Mouse (Mus musculus) MEL (cell line): ENCODE results near the gene Vsir.

ENCODE experiments used
- CTCF ChIP-seq, 3 experiments: IDR thresholded peaks in 2 of 3; conservative IDR thresholded peaks in 1 of 3; 2 replicates each; pipeline ENCODE4 v1.5.1; 2011 to 2012; ENCODE audit warnings: low read length in 3 of 3, low read depth in 2 of 3, mild to moderate bottlenecking in 2 of 3, improper control_type of control experiment in 1 of 3, inconsistent platforms in 1 of 3, mixed read lengths in 1 of 3, moderate library complexity in 1 of 3; ENCODE audit not compliant: control insufficient read depth in 1 of 3, insufficient read depth in 1 of 3, poor library complexity in 1 of 3, severe bottlenecking in 1 of 3
- ETS1 ChIP-seq: IDR thresholded peaks from 2 replicates; pipeline ENCODE4 v1.6.1; 2012; ENCODE audit warnings: low read depth, mild to moderate bottlenecking, inconsistent platforms, low read length, improper control_type of control experiment, moderate library complexity
- GATA1 ChIP-seq: IDR thresholded peaks from 2 replicates; pipeline ENCODE4 v1.6.1; 2011; ENCODE audit warnings: low read depth, low read length, improper control_type of control experiment
- NRF1 ChIP-seq: IDR thresholded peaks from 2 replicates; pipeline ENCODE4 v1.6.1; 2014; ENCODE audit warnings: low read depth, mild to moderate bottlenecking, inconsistent platforms, low read length, improper control_type of control experiment, moderate library complexity; ENCODE audit not compliant: poor library complexity, insufficient read depth, severe bottlenecking
- POLR2A ChIP-seq, 2 experiments: IDR thresholded peaks; 2 replicates each; pipeline ENCODE4 v1.6.1; 2011 to 2012; ENCODE audit warnings: low read length in 2 of 2, mild to moderate bottlenecking in 2 of 2, control low read depth in 1 of 2, improper control_type of control experiment in 1 of 2, low read depth in 1 of 2, moderate library complexity in 1 of 2; ENCODE audit not compliant: control insufficient read depth in 1 of 2, insufficient read depth in 1 of 2, poor library complexity in 1 of 2
- POLR2AphosphoS2 ChIP-seq: IDR thresholded peaks from 2 replicates; pipeline ENCODE4 v1.6.1; 2011; ENCODE audit warnings: low read length, improper control_type of control experiment
- ZC3H11A ChIP-seq: IDR thresholded peaks from 2 replicates; pipeline ENCODE4 v1.6.1; 2012; ENCODE audit warnings: low read depth, mild to moderate bottlenecking, inconsistent platforms, low read length, improper control_type of control experiment

DNA sequence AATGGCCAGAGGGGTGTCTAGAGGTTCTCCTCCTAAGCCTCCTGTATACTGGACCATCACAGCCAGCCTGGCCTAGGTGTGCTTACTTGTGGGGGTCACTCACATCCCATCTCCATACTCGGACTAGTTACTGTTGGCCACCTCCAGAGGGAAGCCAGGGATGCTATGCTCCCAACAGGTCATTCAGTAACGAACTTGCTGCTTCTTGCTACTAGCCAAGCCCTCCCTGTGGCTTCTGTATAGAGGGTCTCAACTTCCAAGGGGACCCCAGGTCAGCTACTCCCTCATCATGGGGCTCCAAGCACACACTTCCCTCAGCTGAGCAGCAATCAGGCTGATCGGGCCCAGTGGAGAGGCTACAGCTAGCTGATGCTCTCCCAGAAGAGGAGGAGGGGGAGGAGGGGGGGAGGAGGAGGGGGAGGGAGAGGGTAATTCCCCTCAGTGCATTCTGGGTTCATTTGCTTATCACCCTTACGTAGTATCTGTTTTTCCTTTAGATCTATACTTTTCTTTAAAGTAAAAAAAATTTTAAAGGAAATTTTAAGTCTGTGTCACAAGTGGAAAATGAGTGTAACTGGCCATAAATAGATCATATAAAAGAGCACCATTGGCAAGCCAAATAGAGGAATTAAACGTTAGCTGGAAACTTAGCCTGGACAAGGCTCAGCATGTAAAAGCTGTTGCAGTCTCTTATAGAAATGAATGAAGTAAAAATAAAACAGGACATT, 3.6 kb downstream of the Vsir start:
- no peak for TF ChIP-seq CTCF (IDR thresholded peaks at IDR 0.05 in 2 of 3, conservative IDR thresholded peaks at IDR 0.05 in 1 of 3; ENCODE audit: control insufficient read depth in 1 of 3, insufficient read depth in 1 of 3, low read depth in 2 of 3, low read length in 3 of 3, poor library complexity in 1 of 3, severe bottlenecking in 1 of 3)
- TF ChIP-seq POLR2A (IDR thresholded peaks at IDR 0.05; ENCODE audit: control insufficient read depth in 1 of 2, insufficient read depth in 1 of 2, low read depth in 1 of 2, low read length in 2 of 2, poor library complexity in 1 of 2), result no peak
- no peak for TF ChIP-seq ETS1
- TF ChIP-seq GATA1, result 0 out of 2 replicates have a peak, but pooled peaks have one; percentile 12
- TF ChIP-seq POLR2AphosphoS2, result no peak
- no peak for TF ChIP-seq ZC3H11A
- TF ChIP-seq NRF1, result no peak
